Mouse (Mus musculus) heart, adult 2 months (tissue): ENCODE measurements around the gene Erg. TPM values are rescaled to one million over a fixed set of nuclear protein-coding genes. Genes with fewer than 3 reads are reported as not detected.

ENCODE experiments used
- DNase-seq, 2 experiments: peaks; one replicate each; pipeline ENCODE4 v3.0.0; 2021
- H3K27ac ChIP-seq: fragments of 200-600 bp; 2 replicates; pipeline ENCODE4 v1.8.1; 2022
- H3K27me3 ChIP-seq: fragments of 200-500 bp; 2 replicates; pipeline ENCODE4 v1.6.1; 2012; ENCODE audit warnings: mild to moderate bottlenecking, low read length, inconsistent platforms, mixed read lengths; ENCODE audit not compliant: control insufficient read depth, insufficient read depth
- H3K36me3 ChIP-seq: fragments of 200-500 bp; 2 replicates; pipeline ENCODE4 v1.6.1; 2012; ENCODE audit warnings: low read length, inconsistent platforms; ENCODE audit not compliant: control insufficient read depth, insufficient read depth
- H3K4me1 ChIP-seq: fragments of 200-500 bp; 2 replicates; pipeline ENCODE4 v1.6.1; 2011; ENCODE audit warnings: low read length; ENCODE audit not compliant: control insufficient read depth, insufficient read depth
- H3K4me3 ChIP-seq: fragments of 200-600 bp; 2 replicates; pipeline ENCODE4 v1.8.1; 2022
- H3K79me2 ChIP-seq: fragments of 200-500 bp; replicated peaks from 2 replicates; pipeline ENCODE4 v1.6.1; 2012; ENCODE audit warnings: mild to moderate bottlenecking, inconsistent platforms, low read length, moderate library complexity, mixed read lengths; ENCODE audit not compliant: control insufficient read depth, insufficient read depth
- H3K9ac ChIP-seq: fragments of 200-500 bp; 2 replicates; pipeline ENCODE4 v1.6.1; 2012; ENCODE audit warnings: low read depth, mild to moderate bottlenecking, control low read depth, inconsistent platforms, low read length, mixed read lengths
- CTCF ChIP-seq: fragments of 200-600 bp; IDR thresholded peaks from 2 replicates; pipeline ENCODE4 v1.8.1; 2022; ENCODE audit warnings: antibody characterized with exemption, mild to moderate bottlenecking, moderate library complexity
- EP300 ChIP-seq: fragments of 200-500 bp; IDR thresholded peaks from 2 replicates; pipeline ENCODE4 v1.6.1; 2011; ENCODE audit warnings: low read depth, low read length, control low read depth; ENCODE audit not compliant: insufficient read depth
- POLR2A ChIP-seq: fragments of 200-500 bp; IDR thresholded peaks from 2 replicates; pipeline ENCODE4 v1.6.1; 2011; ENCODE audit warnings: mild to moderate bottlenecking, low read depth, low read length, control low read depth; ENCODE audit not compliant: insufficient read depth
- WGBS: fragments of 180-500 bp; shearing (Covaris S2); methylation state at CpG from one replicate; pipeline ENCODE4 v1.1.7; 2018; 5-methylcytosine and 5-hydroxymethylcytosine counted together
- intact Hi-C: fragments of 180-260 bp; cut with DNase I; formaldehyde crosslinking; loops from one replicate; pipeline ENCODE4 v1.15.1; 2025
- polyA plus RNA-seq: library from polyadenylated mRNA; depleted of rRNA; stranded (reverse); fragments of >200 nt; gene quantifications from 2 replicates; pipeline ENCODE4 v1.2.3, GENCODE M21; 2012
- total RNA-seq, 2 experiments: library from RNA; stranded (reverse); gene quantifications; 2 replicates each; pipeline ENCODE4 v1.2.3; 2021

The Erg gene
- total and polyA plus RNA-seq, 3 experiments, result 19.8 to 26.6 (median 22.1) TPM

GRCm38 (mm10) chr16:95519520-95519919 is 66.9 kb downstream of the Erg start:
- no peak for TF ChIP-seq EP300
- TF ChIP-seq CTCF, result no peak
- TF ChIP-seq POLR2A, result no peak
- H3K36me3 ChIP-seq, result no peaks in the 10 kb centered on the region
- H3K4me3 ChIP-seq, result no peak overlapping the region
- no peak for DNase-seq
- no peaks in the 10 kb centered on the region for H3K4me1 ChIP-seq
- intact Hi-C loops, result no loop called here
- H3K27me3 ChIP-seq, result no peaks in the 10 kb centered on the region
- no peak overlapping the region for H3K27ac ChIP-seq
- no peaks in the 10 kb centered on the region for H3K79me2 ChIP-seq
- no peak overlapping the region for H3K9ac ChIP-seq
- 81% methylated on average over 8 of the region's 8 CpGs for WGBS

GRCm38 (mm10) chr16:95506051-95506450 is 80.3 kb downstream of the Erg start:
- Histone ChIP-seq H3K27me3 (no peaks in the 10 kb centered on the region), H3K27ac (no peak overlapping the region), H3K4me3 (no peak overlapping the region), H3K4me1 (no peaks in the 10 kb centered on the region), H3K36me3 (no peaks in the 10 kb centered on the region), H3K79me2 (no peaks in the 10 kb centered on the region), H3K9ac (no peak overlapping the region)
- no peak for TF ChIP-seq EP300
- no peak for TF ChIP-seq CTCF
- no peak for TF ChIP-seq POLR2A
- DNase-seq, result no peak
- 80% methylated on average over 2 of the region's 2 CpGs for WGBS
- intact Hi-C loops, result no loop called here

GRCm38 (mm10) chr16:95496582-95497300 is 89.7 kb downstream of the Erg start:
- H3K79me2 ChIP-seq, result no peaks in the 10 kb centered on the region
- intact Hi-C loops, result no loop called here
- 87% methylated on average over 10 of the region's 10 CpGs for WGBS

DNA sequence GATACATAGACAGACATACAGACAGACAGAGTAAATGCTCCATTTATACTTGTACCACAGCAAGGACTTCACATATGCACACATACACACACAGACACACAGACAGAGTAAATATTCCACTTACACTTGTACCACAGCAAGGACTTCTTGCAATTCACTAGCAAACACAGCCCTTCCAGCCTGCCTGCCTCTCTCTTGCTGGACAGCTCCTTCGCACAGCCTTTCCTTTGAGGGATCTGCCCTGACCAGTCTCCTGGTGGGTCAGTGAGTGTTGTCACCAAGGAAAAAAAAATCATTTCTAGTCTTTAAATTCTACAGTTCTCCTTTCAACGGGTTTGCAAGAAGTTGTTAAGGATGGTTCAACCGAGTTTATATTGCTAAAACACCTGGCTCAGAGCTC is 92.3 kb downstream of the Erg start:
- no peaks in the 10 kb centered on the region for H3K79me2 ChIP-seq
- no peak for DNase-seq
- no peaks in the 10 kb centered on the region for H3K27me3 ChIP-seq
- no peak overlapping the region for H3K27ac ChIP-seq
- no peak overlapping the region for H3K9ac ChIP-seq
- intact Hi-C loops, result no loop called here
- H3K36me3 ChIP-seq, result no peaks in the 10 kb centered on the region
- no peaks in the 10 kb centered on the region for H3K4me1 ChIP-seq
- H3K4me3 ChIP-seq, result no peak overlapping the region
- TF ChIP-seq CTCF, result no peak
- TF ChIP-seq EP300, result no peak
- no peak for TF ChIP-seq POLR2A
- 38% methylated on average over 3 of the region's 3 CpGs for WGBS

More at GRCm38 (mm10) chr16:95496582-95497300, 89.7 kb downstream of the Erg start:
- no peak for TF ChIP-seq EP300
- TF ChIP-seq POLR2A, result no peak
- no peak for TF ChIP-seq CTCF
- Histone ChIP-seq H3K27ac (no peak overlapping the region), H3K4me3 (no peak overlapping the region), H3K27me3 (no peaks in the 10 kb centered on the region), H3K4me1 (no peaks in the 10 kb centered on the region), H3K36me3 (no peaks in the 10 kb centered on the region), H3K9ac (no peak overlapping the region)
- no peak for DNase-seq

DNA sequence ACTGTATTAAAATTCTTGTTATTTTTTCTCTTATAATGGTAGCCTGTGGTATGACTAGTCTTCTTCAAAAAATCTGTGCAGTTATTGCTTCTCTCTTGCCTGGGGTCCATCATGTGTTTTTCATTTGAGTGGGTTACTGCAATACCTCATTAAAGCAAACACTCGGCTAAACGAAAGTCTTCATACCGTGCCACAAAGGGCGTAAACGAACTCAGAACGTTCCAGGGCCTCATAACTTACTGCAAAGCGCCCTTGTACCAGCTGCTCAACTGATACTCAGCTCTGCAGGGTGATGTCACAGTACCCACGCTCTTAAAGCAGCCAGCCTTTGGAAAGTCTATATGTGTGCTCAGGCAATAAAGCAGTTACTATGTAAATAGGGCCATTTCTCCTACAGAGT is 93.1 kb downstream of the Erg start:
- Histone ChIP-seq H3K4me1 (no peaks in the 10 kb centered on the region), H3K4me3 (no peak overlapping the region), H3K36me3 (no peaks in the 10 kb centered on the region), H3K27me3 (no peaks in the 10 kb centered on the region), H3K9ac (no peak overlapping the region), H3K79me2 (no peaks in the 10 kb centered on the region), H3K27ac (no peak overlapping the region)
- intact Hi-C loops, result no loop called here
- TF ChIP-seq CTCF, result no peak
- TF ChIP-seq POLR2A, result no peak
- TF ChIP-seq EP300, result no peak
- DNase-seq, result no peak
- 81% methylated on average over 8 of the region's 8 CpGs for whole genome bisulfite sequencing

GRCm38 (mm10) chr16:95492146-95492545 is 94.2 kb downstream of the Erg start:
- H3K36me3 ChIP-seq, result no peaks in the 10 kb centered on the region
- no peak overlapping the region for H3K27ac ChIP-seq
- intact Hi-C loops, result no loop called here
- TF ChIP-seq EP300, result no peak
- TF ChIP-seq POLR2A, result no peak
- TF ChIP-seq CTCF, result no peak
- no peak overlapping the region for H3K9ac ChIP-seq
- WGBS, result 77% methylated on average over 7 of the region's 7 CpGs
- no peak overlapping the region for H3K4me3 ChIP-seq
- no peak for DNase-seq
- H3K4me1 ChIP-seq, result no peaks in the 10 kb centered on the region
- H3K27me3 ChIP-seq, result no peaks in the 10 kb centered on the region
- H3K79me2 ChIP-seq, result no peaks in the 10 kb centered on the region
